Comparison of ENCODE assay signal across 17 mouse cellular contexts in genomic region chr2:165442981-165443380, GRCm38 (mm10). TPM values are rescaled to one million over a fixed set of nuclear protein-coding genes. Genes with fewer than 3 reads are reported as not detected.
A peak's percentile ranks its signal among the peaks of the same experiment; 100 is the strongest.
DNase-seq lines count a peak whose midpoint lies in the region; ATAC-seq lines count a peak whose summit lies in the region.
"Had no signal": no experiment of that assay in that cellular context is flagged by ENCODE, and none has a peak within 500 bp of the region (broad histone marks: within the 10 kb centered on the region; RNA-seq: fewer than 3 reads in every experiment).

No protein-coding gene starts in this region.

- peak; percentile 49 to 58 for DNase-seq in cerebellum, postnatal 10 days
- no peak for DNase-seq in cerebellum, adult 9-11 months
- peak; percentile 20 to 38 for DNase-seq in layer of hippocampus, postnatal 10 days (ENCODE audit: low spot score in 2 of 2)
- DNase-seq in layer of hippocampus, postnatal 14 days (ENCODE audit: low spot score in 2 of 2) = no peak
- peak; percentile 45 for DNase-seq in right cerebral cortex, postnatal 4 days
- no peak for DNase-seq in right cerebral cortex, postnatal 25 days
- no peak for DNase-seq in cerebellum, adult 11 months
- DNase-seq: gastrocnemius, postnatal 14 days; heart, postnatal 36 days had no signal

- H3K9me3 ChIP-seq in intestine, embryonic 15.5 days = no peaks in the 10 kb centered on the region
- H3K9me3 ChIP-seq: heart, embryonic 10.5 days; limb, embryonic 12.5 days; midbrain, embryonic 12.5 days had no signal

- H3K27ac ChIP-seq in intestine, embryonic 15.5 days = no peak overlapping the region
- H3K27ac ChIP-seq: heart, embryonic 10.5 days; limb, embryonic 12.5 days; midbrain, embryonic 12.5 days had no signal

- ATAC-seq in intestine, embryonic 15.5 days = no peak
- ATAC-seq: forebrain, embryonic 16.5 days; lung, postnatal 0 days; Patski had no signal

- no peaks in the 10 kb centered on the region for H3K27me3 ChIP-seq in intestine, embryonic 15.5 days (replicated peaks)
- H3K27me3 ChIP-seq: limb, embryonic 12.5 days; midbrain, embryonic 12.5 days had no signal

- H3K4me1 ChIP-seq in intestine, embryonic 15.5 days (replicated peaks) = no peaks in the 10 kb centered on the region
- H3K4me1 ChIP-seq: limb, embryonic 12.5 days; midbrain, embryonic 12.5 days had no signal

- no peak overlapping the region for H3K9ac ChIP-seq in intestine, embryonic 15.5 days
- H3K9ac ChIP-seq: limb, embryonic 12.5 days; midbrain, embryonic 12.5 days had no signal

- WGBS in intestine, embryonic 15.5 days = 74% methylated on average over 10 of the region's 10 CpGs

- H3K4me2 ChIP-seq in intestine, embryonic 15.5 days (replicated peaks) = no peak overlapping the region
- H3K4me2 ChIP-seq: limb, embryonic 12.5 days; midbrain, embryonic 12.5 days had no signal

- H3K36me3 ChIP-seq in intestine, embryonic 15.5 days = no peaks in the 10 kb centered on the region
- H3K36me3 ChIP-seq: heart, embryonic 10.5 days; limb, embryonic 12.5 days; midbrain, embryonic 12.5 days had no signal

- no peak overlapping the region for H3K4me3 ChIP-seq in intestine, embryonic 15.5 days (replicated peaks)
- H3K4me3 ChIP-seq: heart, embryonic 10.5 days; limb, embryonic 12.5 days; midbrain, embryonic 12.5 days had no signal

RNA-seq across cellular contexts. Expression of gene Slc13a3, which starts 30.0 kb away (rescaled TPM):
- 10 to 100 TPM; 22.1 to 23.8 TPM for total RNA-seq in layer of hippocampus, postnatal 10 days (2021)
- total RNA-seq in layer of hippocampus, postnatal 14 days (2021) = 10 to 100 TPM; 13.0 to 19.6 TPM
- polyA plus RNA-seq in intestine, embryonic 15.5 days (2015; fragmentation: Nextera tagmentation; extraction: Ambion mirVana) = 0.36 and 0.51 TPM in 2 replicates
- polyA plus RNA-seq: limb, embryonic 12.5 days had no signal

RNA-seq across cellular contexts. Expression of gene Ocstamp, which starts 42.8 kb away (rescaled TPM):
- under 1 TPM in 1 of 2 experiments, not detected in 1; 0.09 TPM for total RNA-seq in layer of hippocampus, postnatal 10 days (2021)
- total RNA-seq in layer of hippocampus, postnatal 14 days (2021) = not detected
- 0.61 and 0.64 TPM in 2 replicates for polyA plus RNA-seq in intestine, embryonic 15.5 days (2015; fragmentation: Nextera tagmentation; extraction: Ambion mirVana)
- total RNA-seq: heart, postnatal 36 days had no signal
- polyA plus RNA-seq: cortical plate, adult 2 months; forebrain, embryonic 16.5 days; limb, embryonic 12.5 days; Patski had no signal

RNA-seq across cellular contexts. Expression of gene Trp53rka, which starts 50.1 kb away (rescaled TPM):
- total RNA-seq in layer of hippocampus, postnatal 10 days (2021) = 10 to 100 TPM; 19.5 to 23.3 TPM
- total RNA-seq in layer of hippocampus, postnatal 14 days (2021) = 10 to 100 TPM; 16.8 to 19.9 TPM
- 29.1 and 30.6 TPM in 2 replicates for polyA plus RNA-seq in intestine, embryonic 15.5 days (2015; fragmentation: Nextera tagmentation; extraction: Ambion mirVana)

RNA-seq across cellular contexts. Expression of gene Zfp334, which starts 54.9 kb away (rescaled TPM):
- total RNA-seq in layer of hippocampus, postnatal 10 days (2021) = 10 to 100 TPM; 13.3 to 13.4 TPM
- 10 to 100 TPM; 12.6 to 13.4 TPM for total RNA-seq in layer of hippocampus, postnatal 14 days (2021)
- 4.9 and 5.0 TPM in 2 replicates for polyA plus RNA-seq in intestine, embryonic 15.5 days (2015; fragmentation: Nextera tagmentation; extraction: Ambion mirVana)

Comparison
In these comparisons a context has a peak if more than half of its experiments do, and no peak if none do; other contexts are left out.
1. DNase-seq: peak in cerebellum, postnatal 10 days (2 of 2), layer of hippocampus, postnatal 10 days (2 of 2) and right cerebral cortex, postnatal 4 days (single experiment); none in cerebellum, adult 9-11 months (single experiment), layer of hippocampus, postnatal 14 days (0 of 2), right cerebral cortex, postnatal 25 days (single experiment) and cerebellum, adult 11 months (single experiment).